Mouse (Mus musculus) adrenal gland, adult 8-10 months (tissue): Measurements from ENCODE around the gene Slc39a5. TPM values are rescaled to one million over a fixed set of nuclear protein-coding genes. Genes with fewer than 3 reads are reported as not detected.

Source experiments
- DNase-seq: peaks from one replicate; pipeline ENCODE4 v3.0.0; 2022
- total RNA-seq, 4 experiments: library from RNA; stranded (reverse); gene quantifications; 2 replicates each; pipeline ENCODE4 v1.2.4; 2022

The Slc39a5 gene
- total RNA-seq, 4 experiments from 2014 or later: 0.24 to 0.40 TPM; not detected in 2

DNA sequence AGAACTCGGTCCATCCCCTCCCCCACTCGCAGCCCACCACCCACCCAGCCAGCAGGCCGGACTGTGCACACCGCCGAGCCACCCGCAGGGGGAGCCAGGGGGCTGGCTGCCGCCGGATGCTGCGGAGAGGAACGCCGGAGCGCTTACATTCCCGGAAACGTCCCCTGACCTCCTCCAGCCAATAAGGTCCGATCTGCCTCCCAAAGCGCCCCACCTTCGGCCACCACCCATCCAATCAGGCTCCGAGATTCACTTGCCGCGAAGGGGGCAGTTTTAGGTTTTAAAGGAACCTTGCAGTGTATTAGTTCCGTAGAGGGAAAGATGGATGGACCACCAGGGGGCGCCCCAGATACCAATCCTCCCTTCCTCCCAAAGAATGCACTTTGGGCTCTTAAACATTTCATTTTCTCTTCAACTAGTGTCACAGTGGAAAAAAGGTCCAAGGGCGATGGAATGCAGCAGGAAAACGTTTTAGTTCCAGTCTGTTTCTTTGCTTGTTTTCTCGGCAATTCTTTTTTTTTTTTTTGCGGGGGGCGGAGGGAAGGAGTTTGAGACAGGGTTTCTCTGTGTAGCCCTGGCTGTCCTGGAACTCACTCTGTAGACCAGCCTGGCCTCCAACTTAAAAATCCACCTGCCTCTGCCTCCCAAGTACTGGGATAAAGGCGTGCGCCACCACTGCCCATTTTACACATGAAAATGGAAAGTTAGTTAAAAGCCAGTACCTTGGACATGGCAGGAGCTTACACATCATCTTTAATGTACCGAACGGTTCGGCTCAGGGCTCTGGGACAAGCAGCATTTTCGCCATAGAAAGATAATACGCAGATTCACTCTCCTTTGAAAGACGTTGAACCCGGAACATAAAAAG is 8.9 kb upstream of the Slc39a5 start:
- peak; percentile 97 for DNase-seq

DNA sequence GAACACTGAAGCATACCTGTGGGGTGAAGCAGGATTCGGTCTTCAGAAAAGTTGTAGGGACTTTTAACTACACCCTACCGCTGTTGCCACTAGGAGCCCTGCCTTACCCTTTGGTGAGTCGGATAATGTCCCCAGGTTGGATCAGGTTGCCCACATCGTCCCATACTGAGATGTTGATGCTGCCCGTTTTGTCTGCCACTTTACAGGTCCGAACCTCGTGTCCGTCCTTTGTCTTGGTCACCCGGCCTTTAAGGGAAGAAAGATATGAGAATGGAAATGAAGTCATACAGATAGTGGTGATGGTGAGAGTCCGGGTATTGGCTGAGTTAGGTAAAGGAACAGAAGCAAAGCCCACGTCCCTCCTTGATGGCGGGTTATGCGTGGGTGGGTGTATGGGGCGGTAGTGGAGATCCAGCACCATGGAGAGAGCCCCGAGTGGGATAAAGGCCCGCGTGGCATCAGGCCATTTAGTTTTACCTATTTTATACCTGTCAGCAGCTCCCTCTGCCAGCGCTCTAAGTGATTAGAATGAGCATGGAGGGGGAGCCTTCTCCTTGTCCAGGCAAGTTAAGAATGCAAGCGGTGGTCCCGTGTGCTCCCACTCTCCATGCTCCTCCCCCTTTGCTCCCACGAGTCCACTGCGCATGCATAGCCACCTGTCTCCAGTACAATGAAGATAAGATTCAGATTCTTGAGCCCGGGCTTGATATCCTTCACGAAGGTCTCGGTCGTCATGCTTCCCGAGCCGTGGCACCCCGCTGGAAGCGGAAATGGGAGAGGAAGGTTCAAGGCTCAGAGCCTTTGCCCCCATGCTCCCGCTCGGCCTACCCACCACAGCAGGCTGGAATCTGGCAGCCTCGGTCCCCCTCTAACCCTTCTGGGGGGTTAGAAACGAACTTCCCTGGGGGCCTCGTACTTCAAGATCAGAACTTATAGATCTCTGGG is 7.8 kb upstream of the Slc39a5 start:
- no peak for DNase-seq

DNA sequence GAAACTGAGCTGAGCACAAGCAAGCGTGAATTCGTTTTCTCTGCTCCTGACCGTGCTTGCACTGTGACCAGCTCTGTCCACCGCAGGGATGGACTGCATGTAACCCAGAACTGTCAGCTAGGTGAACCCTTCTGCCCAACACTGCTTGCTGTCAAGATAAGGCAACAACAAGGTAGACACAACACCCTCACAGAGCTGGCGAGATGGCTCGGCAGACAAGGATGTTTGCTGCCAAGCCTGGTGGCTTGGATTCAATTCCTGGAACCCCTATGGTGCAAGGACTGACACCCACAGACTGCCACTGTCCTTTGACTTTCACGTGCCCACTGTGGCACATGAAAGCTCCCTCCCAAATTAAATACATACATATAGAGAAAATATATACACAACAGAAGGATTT is 2.9 kb upstream of the Slc39a5 start:
- no peak for DNase-seq

DNA sequence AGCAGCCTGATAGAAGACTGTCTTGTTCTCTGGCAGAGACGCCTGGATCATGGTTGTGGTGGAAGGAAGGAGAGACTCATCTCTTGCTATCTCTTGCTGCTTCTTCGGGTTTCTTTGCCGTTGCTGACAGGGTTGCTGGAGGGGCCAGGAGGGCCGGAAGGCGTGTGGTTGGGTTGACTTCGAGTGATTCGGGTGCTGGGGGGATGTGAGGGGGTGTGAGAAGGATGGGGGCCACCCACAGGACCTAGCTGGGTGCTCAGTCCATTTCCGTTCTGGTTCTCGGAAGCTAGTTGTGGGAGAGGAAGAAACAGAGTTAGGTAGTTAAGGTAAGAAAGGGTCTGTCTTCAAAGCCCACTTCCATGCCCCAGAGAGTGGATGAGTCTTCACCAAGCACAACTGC is 609 bp upstream of the Slc39a5 start:
- no peak for DNase-seq

DNA sequence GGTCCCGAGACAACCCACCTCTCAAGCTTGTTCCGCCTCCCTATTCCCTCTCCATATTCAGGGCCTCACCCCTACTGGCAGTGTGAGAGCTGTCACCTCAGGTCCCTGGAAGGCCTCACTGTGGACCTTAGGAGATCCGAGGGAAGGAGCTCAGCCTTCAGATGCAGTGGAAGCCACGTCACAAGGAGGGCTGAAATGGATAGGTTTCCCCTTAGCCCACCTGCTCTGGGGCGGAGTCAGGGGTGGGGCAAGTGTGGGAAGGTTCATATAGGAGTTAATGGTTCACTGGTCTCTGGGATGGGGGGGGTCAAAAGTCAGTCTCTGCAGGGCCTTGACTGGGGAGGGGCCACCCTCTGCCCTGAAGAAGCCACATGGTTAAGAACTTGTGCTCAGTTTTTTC is 691 bp downstream of the Slc39a5 start:
- DNase-seq: no peak

DNA sequence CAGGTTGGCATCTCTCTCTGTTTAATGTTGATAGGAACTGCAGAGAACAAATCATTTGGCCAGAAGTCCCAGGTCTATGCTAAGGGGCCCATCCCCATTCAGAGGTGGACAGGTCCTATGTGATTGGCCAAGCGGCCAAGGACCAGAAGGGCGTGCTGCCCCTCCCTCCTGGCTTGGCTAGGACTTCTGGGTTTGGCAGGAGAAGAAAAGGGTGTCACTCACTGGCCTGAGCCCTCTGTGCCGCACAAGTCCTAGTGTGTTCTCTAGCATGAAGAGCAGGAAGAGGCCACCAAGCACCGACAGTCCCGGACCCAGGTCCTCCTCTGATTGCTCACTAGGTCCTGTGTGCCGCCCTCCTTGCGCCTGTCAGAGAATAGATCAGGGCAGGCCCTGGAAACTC is 3.6 kb downstream of the Slc39a5 start:
- no peak for DNase-seq

DNA sequence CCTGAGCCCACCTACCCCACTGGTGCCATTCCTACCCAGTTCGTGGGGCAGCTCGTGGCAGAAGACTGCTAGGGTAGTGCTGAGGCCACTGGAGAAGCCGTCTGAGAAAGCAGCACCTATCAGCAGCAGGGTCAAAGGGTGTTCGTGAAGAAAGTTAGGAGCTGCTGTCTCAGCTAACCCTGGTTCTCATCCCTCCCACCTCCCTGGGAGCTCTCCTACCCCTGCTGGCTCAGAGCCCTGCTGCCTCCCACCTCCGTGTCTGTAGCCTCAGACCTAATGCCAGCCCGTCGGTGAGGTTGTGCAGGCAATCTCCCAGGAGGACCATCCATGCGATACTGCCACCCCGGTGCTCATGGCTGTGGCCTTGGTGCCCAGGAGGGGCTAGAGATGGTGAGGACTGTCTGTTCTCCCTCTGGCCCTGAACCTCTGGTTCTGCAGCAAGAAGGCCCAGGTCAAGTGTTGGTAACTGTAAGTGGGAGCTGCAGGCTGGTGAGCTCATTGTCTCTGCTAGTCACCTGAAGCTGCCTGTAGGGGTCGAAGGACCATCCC is 4.2 kb downstream of the Slc39a5 start:
- no peak for DNase-seq

DNA sequence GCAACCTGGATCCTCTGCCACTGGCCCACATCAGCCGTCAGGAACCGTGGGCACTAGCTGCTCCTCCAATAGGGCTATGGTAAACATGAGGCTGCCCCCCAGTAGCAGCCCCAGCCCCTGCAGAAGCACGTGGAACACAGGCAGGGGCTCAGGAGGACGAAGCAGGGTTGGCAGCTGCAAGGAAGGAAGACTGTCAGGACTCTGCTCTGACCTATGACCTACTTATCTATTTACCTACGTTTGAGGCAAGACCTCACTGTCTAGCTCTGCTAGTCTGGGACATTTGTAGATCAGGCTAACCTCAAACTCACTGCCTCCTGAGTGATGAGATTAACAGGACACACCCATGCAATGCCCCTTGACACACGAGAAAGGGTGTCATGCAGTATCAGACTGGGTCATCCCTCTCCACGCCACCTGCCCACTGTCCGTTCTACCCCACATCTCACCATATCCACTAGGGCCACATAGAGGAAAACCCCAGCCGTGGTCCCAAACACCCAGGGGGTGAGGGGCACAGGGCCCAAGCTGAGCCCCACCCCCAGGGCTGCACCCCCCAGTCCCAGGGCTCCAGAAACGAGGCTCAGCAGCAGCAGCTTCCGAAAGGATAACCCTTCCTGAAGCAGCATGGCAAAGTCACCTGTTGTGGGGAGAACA is 4.9 kb downstream of the Slc39a5 start:
- no peak for DNase-seq

DNA sequence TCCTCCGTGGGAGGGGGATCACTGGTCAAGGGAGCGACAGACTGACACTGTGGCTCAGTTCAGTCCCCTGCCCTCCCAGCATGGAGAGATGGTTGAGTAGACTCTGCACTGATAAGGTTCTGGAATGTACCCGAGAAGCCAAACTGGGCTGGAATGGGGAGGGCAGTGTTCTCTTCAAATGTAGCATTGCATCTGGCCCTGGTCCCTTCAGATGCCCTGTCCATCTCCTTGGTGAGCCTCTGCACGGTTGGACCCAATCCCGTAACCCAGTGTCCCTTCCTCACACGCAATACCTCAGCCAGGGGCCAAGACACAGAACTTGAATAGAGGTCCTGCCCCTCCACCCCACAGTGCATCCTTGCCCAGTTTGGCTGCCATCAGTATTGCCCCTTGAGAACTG is 9.2 kb downstream of the Slc39a5 start:
- DNase-seq: no peak

DNA sequence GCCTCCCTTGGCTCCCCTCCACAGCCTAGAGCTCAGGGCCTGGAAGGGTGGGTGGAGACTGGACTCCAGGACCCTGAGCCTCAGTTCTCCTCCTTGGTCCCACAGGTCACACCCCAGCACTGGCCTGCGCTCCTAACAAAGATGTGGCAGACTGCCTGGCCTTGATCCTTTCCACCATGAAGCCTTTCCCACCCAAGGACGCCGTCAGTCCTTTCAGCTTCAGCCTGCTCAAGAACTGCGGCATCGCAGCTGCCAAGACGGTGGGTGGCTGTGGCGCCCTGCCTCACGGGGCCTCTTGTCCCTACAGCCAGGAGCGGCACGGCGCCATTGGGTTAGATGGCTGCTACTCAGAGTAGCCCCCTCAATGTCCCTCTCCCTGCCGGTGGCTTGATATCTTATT is 10.7 kb downstream of the Slc39a5 start:
- DNase-seq: peak; percentile 66

DNA sequence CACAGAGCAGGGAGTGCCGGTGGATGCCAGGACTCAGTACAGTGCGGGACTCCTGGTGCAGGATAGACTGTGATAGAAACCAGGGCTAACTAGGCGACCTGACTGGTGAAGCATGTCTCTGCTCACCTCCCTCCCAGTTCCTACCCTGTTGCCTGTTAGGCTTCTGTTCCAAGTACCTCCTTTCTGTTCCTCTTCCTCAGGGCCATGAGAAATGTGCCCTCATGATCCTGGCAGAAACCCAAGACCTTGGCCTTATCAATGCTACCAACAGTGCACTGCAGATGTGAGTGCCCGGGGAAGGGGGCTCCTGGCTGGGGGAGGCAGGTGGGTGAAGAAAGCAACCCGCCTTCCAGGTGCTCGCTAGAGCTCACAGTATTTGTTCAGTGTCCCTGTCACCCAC is 11.5 kb downstream of the Slc39a5 start:
- DNase-seq: peak; percentile 85

DNA sequence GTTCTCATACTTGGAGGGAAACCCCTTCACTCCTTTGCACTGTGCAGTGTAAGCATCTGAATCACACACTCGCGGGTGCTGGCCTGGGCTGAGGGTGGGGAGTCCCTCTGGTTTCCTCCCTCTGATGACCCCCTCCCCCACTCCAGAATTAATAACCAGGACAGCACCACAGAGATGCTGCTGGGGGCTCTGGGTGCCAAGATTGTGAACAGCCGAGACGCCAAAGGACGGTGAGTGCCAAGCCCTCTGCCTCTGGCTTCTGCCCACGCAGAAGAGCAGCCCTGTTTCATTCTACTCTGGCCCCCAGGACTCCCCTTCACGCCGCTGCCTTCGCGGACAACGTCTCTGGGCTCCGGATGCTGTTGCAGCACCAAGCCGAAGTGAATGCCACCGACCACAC is 12.1 kb downstream of the Slc39a5 start:
- DNase-seq: no peak

DNA sequence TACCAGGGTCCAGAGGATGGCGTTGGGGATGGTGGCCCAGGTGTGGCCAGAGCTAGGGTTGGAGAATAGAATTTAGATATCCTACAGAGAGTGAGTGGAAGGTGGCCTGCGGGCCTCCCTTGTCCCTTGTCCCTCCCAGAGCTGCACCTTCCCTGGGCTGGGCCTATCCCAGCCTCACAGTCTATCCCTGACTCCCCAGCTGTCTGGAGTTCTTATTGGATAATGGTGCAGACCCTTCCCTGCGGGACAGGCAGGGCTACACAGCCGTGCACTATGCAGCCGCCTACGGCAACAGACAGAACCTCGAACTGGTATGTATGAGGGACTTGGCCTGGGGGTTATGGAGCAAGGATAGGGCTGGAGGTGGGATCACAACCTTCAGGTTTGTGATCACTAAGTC is 15.1 kb downstream of the Slc39a5 start:
- no peak for DNase-seq

DNA sequence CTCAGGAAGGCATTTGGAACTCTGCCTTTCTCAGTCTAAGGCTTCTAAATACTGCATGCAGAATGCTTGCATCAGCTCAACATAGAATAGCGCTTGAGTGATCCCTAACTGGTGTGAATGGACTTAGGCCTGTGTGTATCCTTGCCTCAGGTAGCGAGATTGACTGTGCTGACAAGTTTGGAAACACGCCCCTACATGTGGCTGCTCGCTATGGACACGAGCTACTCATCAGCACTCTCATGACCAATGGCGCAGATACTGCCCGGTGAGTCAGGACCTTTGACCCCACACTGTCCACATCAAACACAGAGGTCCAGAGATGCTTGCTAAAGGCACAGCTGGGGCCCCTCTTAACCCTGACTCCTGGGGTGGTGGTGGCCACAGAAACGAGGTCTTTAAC is 18.5 kb downstream of the Slc39a5 start:
- no peak for DNase-seq

DNA sequence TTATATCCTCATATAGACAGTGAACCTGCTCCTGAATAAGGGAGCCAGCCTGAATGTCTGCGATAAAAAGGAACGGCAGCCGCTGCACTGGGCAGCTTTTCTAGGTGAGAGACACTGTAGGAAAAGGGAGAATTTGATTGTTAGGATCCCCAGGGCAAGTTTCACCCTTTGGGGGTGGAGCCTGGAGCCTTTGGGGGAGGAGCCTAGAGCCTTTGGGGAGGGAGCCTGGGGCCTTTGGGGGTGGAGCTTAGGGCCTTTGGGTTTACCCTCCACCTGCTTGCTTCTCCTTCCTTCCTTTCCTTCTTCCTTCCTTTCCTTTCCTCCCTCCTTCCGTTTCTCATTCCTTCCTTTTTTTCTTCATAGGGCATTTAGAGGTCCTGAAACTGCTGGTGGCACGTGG is 20.5 kb downstream of the Slc39a5 start:
- no peak for DNase-seq

DNA sequence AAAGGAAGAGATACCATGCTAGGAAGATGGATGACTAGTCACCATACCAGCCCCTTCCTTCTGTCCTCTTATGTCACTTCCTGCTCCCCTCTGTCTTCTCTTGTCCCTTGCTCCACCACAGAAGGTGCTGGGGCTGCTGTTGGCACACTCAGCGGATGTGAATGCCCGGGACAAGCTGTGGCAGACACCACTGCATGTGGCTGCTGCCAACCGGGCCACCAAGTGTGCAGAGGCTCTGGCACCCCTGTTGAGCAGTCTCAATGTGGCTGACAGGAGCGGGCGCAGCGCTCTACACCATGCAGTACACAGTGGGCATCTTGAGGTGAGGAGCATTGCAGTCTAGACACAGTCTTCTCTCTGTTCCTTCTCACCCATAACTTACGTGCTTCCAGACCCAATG is 21.8 kb downstream of the Slc39a5 start:
- no peak for DNase-seq

DNA sequence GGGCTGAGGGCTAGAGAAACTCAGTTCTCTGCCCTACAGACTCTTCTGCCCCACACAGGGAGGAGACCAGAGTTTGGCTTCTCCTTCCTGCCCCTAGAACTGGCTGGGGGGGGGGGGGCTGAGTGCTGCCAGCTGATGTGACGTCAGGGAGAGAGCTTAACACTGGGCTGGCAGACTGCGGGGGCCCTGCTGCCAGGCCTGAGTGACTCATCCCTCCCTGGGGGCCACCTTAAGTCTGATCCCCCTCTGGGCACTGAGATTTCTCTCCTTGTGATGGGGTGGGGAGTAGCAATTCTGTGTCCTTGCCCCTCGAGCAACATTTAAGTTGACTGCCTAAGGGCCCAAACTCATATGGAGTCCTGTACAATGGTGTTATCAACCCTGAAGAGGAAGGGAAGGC is 22.6 kb downstream of the Slc39a5 start:
- no peak for DNase-seq

DNA sequence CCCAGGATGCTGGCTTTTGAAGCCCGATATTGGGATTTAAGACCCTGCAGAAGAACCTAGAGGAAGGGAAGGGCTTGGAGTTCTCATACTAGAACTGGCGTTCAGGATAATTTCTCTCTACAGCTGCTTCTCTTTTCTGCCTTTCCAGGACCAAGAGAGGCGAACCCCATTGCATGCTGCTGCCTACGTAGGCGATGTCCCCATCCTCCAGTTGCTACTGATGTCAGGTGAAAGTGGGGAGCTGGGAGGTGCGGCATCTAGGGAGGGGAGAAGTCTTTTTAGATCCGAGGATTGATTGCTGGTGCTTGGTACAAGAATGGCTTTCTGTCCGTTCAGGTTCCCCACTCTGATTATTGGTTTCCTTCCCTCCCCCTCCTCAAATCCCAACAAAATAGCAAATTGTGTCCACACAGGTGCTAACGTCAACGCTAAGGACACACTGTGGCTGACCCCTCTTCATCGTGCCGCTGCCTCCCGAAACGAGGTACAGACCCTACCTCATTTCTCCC is 23.0 kb downstream of the Slc39a5 start:
- DNase-seq: no peak

DNA sequence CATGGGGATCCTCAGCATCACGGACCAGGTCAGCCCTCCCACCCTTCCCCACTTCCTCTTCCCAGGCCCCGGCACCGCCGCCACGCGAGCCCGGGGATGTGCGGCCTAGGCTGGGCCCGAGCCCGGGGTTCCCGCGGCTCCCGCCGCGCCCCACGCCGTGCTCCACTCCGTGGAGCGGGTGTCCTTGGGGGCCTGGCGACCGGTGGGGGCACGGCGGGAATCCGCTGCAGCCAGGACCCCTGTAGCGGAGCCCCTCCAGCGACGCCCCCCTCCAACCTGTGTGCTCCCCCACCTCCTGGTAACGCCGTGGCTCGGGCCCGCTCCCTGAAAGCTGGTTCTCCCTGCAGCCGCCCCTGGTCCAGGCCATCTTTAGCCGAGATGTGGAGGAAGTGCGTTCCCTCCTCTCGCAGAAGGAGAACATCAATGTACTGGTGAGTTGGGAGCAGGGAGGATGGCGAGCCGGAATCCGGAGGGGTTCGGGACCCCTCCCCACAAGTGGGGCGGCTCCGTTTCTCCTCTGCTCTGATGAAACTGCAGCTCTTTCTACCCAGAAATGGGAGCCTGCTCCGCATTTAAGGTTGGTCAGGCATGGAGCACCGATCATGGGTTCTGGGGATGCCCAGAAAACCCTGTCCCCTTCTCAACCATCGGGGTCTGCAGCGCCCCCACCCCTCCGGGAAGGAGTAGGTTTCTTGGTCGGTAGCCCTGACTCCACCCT is 23.6 kb downstream of the Slc39a5 start:
- DNase-seq: no peak

DNA sequence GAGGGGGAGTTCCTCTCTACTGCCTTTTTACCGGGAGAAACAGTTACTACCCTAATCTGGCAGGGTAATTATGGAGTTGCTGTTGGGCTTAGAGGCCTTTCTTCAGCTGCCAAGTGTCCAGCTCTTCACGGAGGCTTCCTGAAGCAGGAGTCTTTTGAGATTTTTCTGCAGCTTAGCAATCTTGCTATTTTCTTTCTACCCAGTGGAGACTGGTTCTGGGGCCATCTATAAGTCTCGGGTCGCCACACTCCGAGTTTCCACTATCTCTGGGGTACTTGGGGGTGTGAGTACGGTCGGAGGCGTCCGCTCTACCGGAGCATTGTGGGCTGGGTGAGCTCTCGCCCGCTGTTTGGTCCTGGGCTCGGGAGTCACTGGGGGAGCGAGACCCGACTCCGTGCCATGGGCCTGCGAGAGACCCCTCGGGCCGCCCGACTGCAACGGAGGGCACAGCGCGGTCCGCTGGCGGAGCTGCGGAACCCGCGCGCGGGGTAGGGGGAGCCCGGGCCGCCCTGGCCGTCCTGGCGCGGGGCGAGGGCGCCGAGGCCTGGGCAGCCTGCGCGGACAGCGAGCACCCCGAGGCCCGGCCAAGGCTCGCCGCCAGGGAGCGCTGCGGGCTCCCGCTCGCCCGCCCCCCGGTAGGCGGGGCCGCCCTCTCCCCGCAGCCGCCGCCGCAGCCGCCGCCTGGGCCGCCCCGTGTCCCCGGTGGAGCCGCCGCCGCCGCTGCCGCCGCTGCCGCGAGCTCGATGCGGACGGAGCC is 24.4 kb downstream of the Slc39a5 start, which contains the start of gene Ankrd52:
TSS of gene Ankrd52 (plus strand) at position 661 of the 757 bp plus-strand sequence.
- DNase-seq: peak; percentile 69

DNA sequence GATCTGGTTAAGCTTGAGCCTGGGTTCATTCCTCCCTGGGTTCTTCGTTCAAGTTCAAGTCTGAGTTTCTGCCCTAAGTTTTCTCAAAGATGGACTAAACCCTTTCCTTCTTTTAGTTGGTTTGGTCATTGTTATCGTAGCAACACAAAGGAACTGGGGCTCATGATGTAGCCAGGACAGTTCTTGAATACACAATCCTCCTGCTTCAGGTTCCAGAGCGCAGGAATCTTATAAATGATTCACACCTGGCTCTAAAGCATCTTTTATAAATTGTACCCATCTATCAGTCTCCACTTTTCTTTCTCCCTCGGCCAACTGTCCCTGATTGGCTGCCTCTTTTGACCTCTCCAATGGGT is 25.0 kb downstream of the Slc39a5 start:
- no peak for DNase-seq
